ENCODE assay signal across 8 mouse cellular contexts in the genomic region with DNA sequence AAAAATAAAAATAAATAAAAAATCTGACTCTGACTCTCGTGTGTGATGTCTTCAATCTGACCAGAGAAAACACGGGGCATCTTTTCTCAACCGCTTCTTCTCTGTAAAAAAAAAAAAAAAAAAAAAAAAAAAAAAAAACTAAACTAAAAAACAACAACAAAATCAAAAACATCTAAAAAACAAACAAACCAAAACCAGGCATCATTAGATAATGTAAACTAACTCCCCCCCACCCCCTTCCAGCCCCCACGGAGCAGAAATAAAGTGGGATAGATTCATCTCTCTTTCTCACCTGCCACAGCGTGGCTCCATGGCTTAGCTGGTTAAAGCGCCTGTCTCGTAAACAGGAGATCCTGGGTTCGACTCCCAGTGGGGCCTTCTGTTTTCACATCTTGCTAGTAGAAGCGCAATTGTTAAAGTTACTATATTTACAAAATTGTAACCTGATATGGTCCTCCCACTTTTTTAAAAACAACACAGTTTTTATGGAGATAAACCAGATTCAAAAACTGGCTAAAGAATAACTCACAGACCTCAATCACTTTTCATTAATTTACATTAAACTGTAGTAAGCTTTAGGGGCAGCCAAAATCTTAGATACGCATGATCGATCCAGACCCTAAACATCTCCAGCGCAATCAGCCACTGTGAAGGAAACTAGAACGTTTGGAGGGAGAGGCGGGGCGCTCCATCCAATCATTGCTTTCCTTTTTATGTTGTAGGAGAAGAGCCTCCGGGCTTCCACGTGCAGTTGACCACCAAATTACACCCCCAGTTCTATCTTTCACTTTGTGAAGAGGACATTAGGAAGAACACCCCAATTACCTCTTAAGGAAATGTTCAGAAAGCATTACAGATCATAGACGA. TPM values are rescaled to one million over a fixed set of nuclear protein-coding genes. Genes with fewer than 3 reads are reported as not detected.
DNase-seq lines count a peak whose midpoint lies in the region; ATAC-seq lines count a peak whose summit lies in the region.

No protein-coding gene starts in this region.

- no peak overlapping the region for H3K9ac ChIP-seq in forebrain, embryonic 16.5 days (replicated peaks; ENCODE audit: low read depth, low read length)
- H3K9ac ChIP-seq in midbrain, embryonic 14.5 days (replicated peaks; ENCODE audit: low read length) = no peak overlapping the region

- DNase-seq in kidney, postnatal 10 days = peak; percentile 18
- DNase-seq in kidney, postnatal 36 days = no peak
- peak; percentile 59 for DNase-seq in cerebellum, adult 11-12 months
- DNase-seq in layer of hippocampus, postnatal 25 days (ENCODE audit: extremely low spot score in 1 of 2, low spot score in 1 of 2) = peak; percentile 54 to 79
- DNase-seq in midbrain, embryonic 14.5 days = peak; percentile 77
- DNase-seq in urinary bladder, postnatal 10 days (ENCODE audit: low spot score) = no peak

- no peaks in the 10 kb centered on the region for H3K27me3 ChIP-seq in forebrain, embryonic 16.5 days (replicated peaks; ENCODE audit: control insufficient read depth, insufficient read depth, low read length)
- H3K27me3 ChIP-seq in midbrain, embryonic 14.5 days (ENCODE audit: control insufficient read depth, insufficient read depth, low read length) = no peaks in the 10 kb centered on the region

- no peak overlapping the region for H3K27ac ChIP-seq in forebrain, embryonic 16.5 days (ENCODE audit: low read length)
- no peak overlapping the region for H3K27ac ChIP-seq in midbrain, embryonic 14.5 days (replicated peaks; ENCODE audit: low read depth, low read length)

- H3K4me1 ChIP-seq in forebrain, embryonic 16.5 days (replicated peaks; ENCODE audit: control insufficient read depth, insufficient read depth, low read length) = peaks cover 8% of the 10 kb centered on the region
- H3K4me1 ChIP-seq in midbrain, embryonic 14.5 days (ENCODE audit: control insufficient read depth, insufficient read depth, low read length) = peaks cover 6% of the 10 kb centered on the region; the same call in 1 of the 2 replicates

- 10% methylated on average over 18 of the region's 18 CpGs for WGBS in forebrain, embryonic 16.5 days
- WGBS in midbrain, embryonic 14.5 days = 10% methylated on average over 18 of the region's 18 CpGs

- H3K36me3 ChIP-seq in forebrain, embryonic 16.5 days (ENCODE audit: control insufficient read depth, insufficient read depth) = no peaks in the 10 kb centered on the region
- H3K36me3 ChIP-seq in midbrain, embryonic 14.5 days (ENCODE audit: control insufficient read depth, insufficient read depth, low read length) = no peaks in the 10 kb centered on the region

- no peaks in the 10 kb centered on the region for H3K9me3 ChIP-seq in forebrain, embryonic 16.5 days (ENCODE audit: control insufficient read depth, low read length)
- H3K9me3 ChIP-seq in midbrain, embryonic 14.5 days (ENCODE audit: control insufficient read depth, low read length) = no peaks in the 10 kb centered on the region

- no peak for ATAC-seq in forebrain, embryonic 16.5 days
- ATAC-seq in midbrain, embryonic 14.5 days (ENCODE audit: low FRiP score, low TSS enrichment) = no peak
- ATAC-seq in inflammation-experienced regulatory T-cells, adult 6 months = no peak

- peak overlapping the region; percentile 38 for H3K4me3 ChIP-seq in forebrain, embryonic 16.5 days (replicated peaks; ENCODE audit: low read length)
- H3K4me3 ChIP-seq in midbrain, embryonic 14.5 days (replicated peaks; ENCODE audit: low read depth, low read length) = peak overlapping the region; percentile 31

- H3K4me2 ChIP-seq in forebrain, embryonic 16.5 days (ENCODE audit: low read length) = peak overlapping the region; percentile 49
- peak overlapping the region; percentile 49 for H3K4me2 ChIP-seq in midbrain, embryonic 14.5 days (ENCODE audit: low read length)

RNA-seq across cellular contexts. Expression of gene Gpx6, which starts 10.8 kb away (rescaled TPM):
- not detected in 2 replicates for polyA plus RNA-seq in forebrain, embryonic 16.5 days (2015; fragmentation: Nextera tagmentation; extraction: Ambion mirVana)
- total RNA-seq in layer of hippocampus, postnatal 25 days (2021) = not detected
- not detected in 2 replicates for polyA plus RNA-seq in midbrain, embryonic 14.5 days (2014; fragmentation: Nextera tagmentation; extraction: Ambion mirVana)
- not detected for polyA plus RNA-seq in inflammation-experienced regulatory T-cells, adult 6 months (2017; shearing (Covaris generic))

RNA-seq across cellular contexts. Expression of gene Olfr1367, which starts 24.0 kb away (rescaled TPM):
- not detected in 2 replicates for polyA plus RNA-seq in forebrain, embryonic 16.5 days (2015; fragmentation: Nextera tagmentation; extraction: Ambion mirVana)
- total RNA-seq in layer of hippocampus, postnatal 25 days (2021) = not detected
- not detected in 2 replicates for polyA plus RNA-seq in midbrain, embryonic 14.5 days (2014; fragmentation: Nextera tagmentation; extraction: Ambion mirVana)
- polyA plus RNA-seq in inflammation-experienced regulatory T-cells, adult 6 months (2017; shearing (Covaris generic)) = not detected

RNA-seq across cellular contexts. Expression of gene Gpx5, which starts 30.2 kb away (rescaled TPM):
- polyA plus RNA-seq in forebrain, embryonic 16.5 days (2015; fragmentation: Nextera tagmentation; extraction: Ambion mirVana) = not detected in 2 replicates
- not detected for total RNA-seq in layer of hippocampus, postnatal 25 days (2021)
- not detected in 2 replicates for polyA plus RNA-seq in midbrain, embryonic 14.5 days (2014; fragmentation: Nextera tagmentation; extraction: Ambion mirVana)
- not detected for polyA plus RNA-seq in inflammation-experienced regulatory T-cells, adult 6 months (2017; shearing (Covaris generic))

RNA-seq across cellular contexts. Expression of gene Zscan12, which starts 39.9 kb away (rescaled TPM):
- 15.5 and 16.1 TPM in 2 replicates for polyA plus RNA-seq in forebrain, embryonic 16.5 days (2015; fragmentation: Nextera tagmentation; extraction: Ambion mirVana)
- total RNA-seq in layer of hippocampus, postnatal 25 days (2021) = 1 to 10 TPM; 8.5 to 9.7 TPM
- 11.8 and 15.9 TPM in 2 replicates for polyA plus RNA-seq in midbrain, embryonic 14.5 days (2014; fragmentation: Nextera tagmentation; extraction: Ambion mirVana)
- polyA plus RNA-seq in inflammation-experienced regulatory T-cells, adult 6 months (2017; shearing (Covaris generic)) = 1 to 10 TPM; 3.9 to 9.2 (median 8.1) TPM

Comparison
In these comparisons a context has a peak if more than half of its experiments do, and no peak if none do; other contexts are left out.
1. DNase-seq: peak in kidney, postnatal 10 days (single experiment), cerebellum, adult 11-12 months (single experiment), layer of hippocampus, postnatal 25 days (2 of 2) and midbrain, embryonic 14.5 days (single experiment); none in kidney, postnatal 36 days (0 of 2) and urinary bladder, postnatal 10 days (single experiment).